In genomic region chr16:49907356-49907755, GRCm38 (mm10) we compare ENCODE assay signal across 8 mouse cellular contexts.
DNase-seq lines count a peak whose midpoint lies in the region; ATAC-seq lines count a peak whose summit lies in the region.

No protein-coding gene starts in this region.

- DNase-seq in gastrocnemius, adult 18-20 months (ENCODE audit: low spot score), result peak; percentile 27
- DNase-seq in gastrocnemius, postnatal 14 days, result no peak
- peak; percentile 57 for DNase-seq in R1 (ENCODE audit: low read depth, low spot score)
- peak; percentile 82 for DNase-seq in heart, embryonic 10.5 days (ENCODE audit: low spot score)
- DNase-seq in ovary, adult 18-20 months (ENCODE audit: low spot score), result no peak
- no peak for DNase-seq in hindbrain, embryonic 10.5 days (ENCODE audit: low spot score)
- no peak for DNase-seq in cerebellum, adult 18-20 months

- peak; percentile 81 for ATAC-seq in liver, embryonic 15.5 days (ENCODE audit: insufficient read depth)

- peaks cover 29% of the 10 kb centered on the region for H3K4me1 ChIP-seq in heart, embryonic 10.5 days
- peaks cover 47% of the 10 kb centered on the region for H3K4me1 ChIP-seq in liver, embryonic 15.5 days (replicated peaks)
- peaks cover 14% of the 10 kb centered on the region for H3K4me1 ChIP-seq in hindbrain, embryonic 10.5 days (replicated peaks)

- whole genome bisulfite sequencing in heart, embryonic 10.5 days, result 15% methylated on average over 4 of the region's 4 CpGs
- 17% methylated on average over 4 of the region's 4 CpGs for WGBS in liver, embryonic 15.5 days (ENCODE audit: insufficient replicate concordance)
- 60% methylated on average over 4 of the region's 4 CpGs for whole genome bisulfite sequencing in hindbrain, embryonic 10.5 days

- H3K9me3 ChIP-seq in heart, embryonic 10.5 days, result no peaks in the 10 kb centered on the region
- no peaks in the 10 kb centered on the region for H3K9me3 ChIP-seq in liver, embryonic 15.5 days (replicated peaks)
- H3K9me3 ChIP-seq in hindbrain, embryonic 10.5 days, result no peaks in the 10 kb centered on the region

- intact Hi-C loops in gastrocnemius, postnatal 14 days (cut with DNase I; ENCODE audit: low total_unique reads), result no loop called here

- no peak overlapping the region for H3K4me3 ChIP-seq in heart, embryonic 10.5 days
- no peak overlapping the region for H3K4me3 ChIP-seq in liver, embryonic 15.5 days (replicated peaks)
- no peak overlapping the region for H3K4me3 ChIP-seq in hindbrain, embryonic 10.5 days

- no peak overlapping the region for H3K4me2 ChIP-seq in liver, embryonic 15.5 days

- no peak overlapping the region for H3K27ac ChIP-seq in heart, embryonic 10.5 days
- peak overlapping the region; percentile 16; the same call in 1 of the 2 replicates for H3K27ac ChIP-seq in liver, embryonic 15.5 days (replicated peaks)
- H3K27ac ChIP-seq in hindbrain, embryonic 10.5 days, result no peak overlapping the region

- H3K9ac ChIP-seq in liver, embryonic 15.5 days, result no peak overlapping the region

- H3K27me3 ChIP-seq in heart, embryonic 10.5 days (ENCODE audit: insufficient read depth, poor library complexity, severe bottlenecking), result no peaks in the 10 kb centered on the region
- no peaks in the 10 kb centered on the region for H3K27me3 ChIP-seq in liver, embryonic 15.5 days
- no peaks in the 10 kb centered on the region for H3K27me3 ChIP-seq in hindbrain, embryonic 10.5 days (ENCODE audit: insufficient read depth, poor library complexity, severe bottlenecking)

- H3K36me3 ChIP-seq in heart, embryonic 10.5 days, result peaks cover 6% of the 10 kb centered on the region; the same call in 1 of the 2 replicates
- H3K36me3 ChIP-seq in liver, embryonic 15.5 days (replicated peaks), result peaks cover 94% of the 10 kb centered on the region
- H3K36me3 ChIP-seq in hindbrain, embryonic 10.5 days, result peaks cover 6% of the 10 kb centered on the region; the same call in 1 of the 2 replicates

Comparison
In these comparisons a context has a peak if more than half of its experiments do, and no peak if none do; other contexts are left out.
1. DNase-seq: peak in gastrocnemius, adult 18-20 months (single experiment), R1 (single experiment) and heart, embryonic 10.5 days (single experiment); none in gastrocnemius, postnatal 14 days (single experiment), ovary, adult 18-20 months (single experiment), hindbrain, embryonic 10.5 days (single experiment) and cerebellum, adult 18-20 months (0 of 2).